Mouse (Mus musculus): ENCODE results near the gene Eif4h.

The Eif4h gene

GRCm38 (mm10) chr5:134639269-134639682 lies at the start of gene Eif4h:
Gene Eif4h, minus strand, starts transcription at chr5:134639490.
- DNase-seq (ENCODE audit: low spot score), result peak; percentile 95

GRCm38 (mm10) chr5:134688718-134689284 lies 49.5 kb upstream of the Eif4h start:
- DNase-seq (ENCODE audit: low spot score), result peak; percentile 100

- DNase-seq (ENCODE audit: low spot score), result no peak
Measured at GRCm38 (mm10) chr5:134688086-134688717, 48.9 kb upstream of the Eif4h start, which contains the start of gene Limk1. Gene Limk1, minus strand, starts transcription at chr5:134688598.

GRCm38 (mm10) chr5:134687187-134687586 lies 47.9 kb upstream of the Eif4h start:
- no peak for DNase-seq (ENCODE audit: low spot score)

- DNase-seq (ENCODE audit: low spot score), result no peak
Measured at GRCm38 (mm10) chr5:134686541-134686940, 47.3 kb upstream of the Eif4h start.

- no peak for DNase-seq (ENCODE audit: low spot score)
Measured at GRCm38 (mm10) chr5:134684398-134684797, 45.1 kb upstream of the Eif4h start.

- no peak for DNase-seq (ENCODE audit: low spot score)
Measured at GRCm38 (mm10) chr5:134683813-134684212, 44.5 kb upstream of the Eif4h start.

- DNase-seq (ENCODE audit: low spot score), result peak; percentile 67
Measured at GRCm38 (mm10) chr5:134680238-134680637, 40.9 kb upstream of the Eif4h start.

- no peak for DNase-seq (ENCODE audit: low spot score)
Measured at GRCm38 (mm10) chr5:134678827-134679546, 39.7 kb upstream of the Eif4h start.

- DNase-seq (ENCODE audit: low spot score), result no peak
Measured at GRCm38 (mm10) chr5:134678031-134678430, 38.7 kb upstream of the Eif4h start.

GRCm38 (mm10) chr5:134677491-134677890 lies 38.2 kb upstream of the Eif4h start:
- no peak for DNase-seq (ENCODE audit: low spot score)

- DNase-seq (ENCODE audit: low spot score), result peak; percentile 76
Measured at GRCm38 (mm10) chr5:134675956-134676759, 36.9 kb upstream of the Eif4h start.

GRCm38 (mm10) chr5:134674977-134675376 lies 35.7 kb upstream of the Eif4h start:
- DNase-seq (ENCODE audit: low spot score), result no peak

- DNase-seq (ENCODE audit: low spot score), result no peak
Measured at GRCm38 (mm10) chr5:134672611-134673010, 33.3 kb upstream of the Eif4h start.

GRCm38 (mm10) chr5:134672198-134672516 lies 32.9 kb upstream of the Eif4h start:
- DNase-seq (ENCODE audit: low spot score), result no peak

- DNase-seq (ENCODE audit: low spot score), result no peak
Measured at GRCm38 (mm10) chr5:134671335-134672197, 32.3 kb upstream of the Eif4h start.

GRCm38 (mm10) chr5:134669001-134669708 lies 29.9 kb upstream of the Eif4h start:
- DNase-seq (ENCODE audit: low spot score), result no peak

- DNase-seq (ENCODE audit: low spot score), result no peak
Measured at GRCm38 (mm10) chr5:134668495-134668894, 29.2 kb upstream of the Eif4h start.

- no peak for DNase-seq (ENCODE audit: low spot score)
Measured at GRCm38 (mm10) chr5:134656708-134657107, 17.4 kb upstream of the Eif4h start.

GRCm38 (mm10) chr5:134652015-134652414 lies 12.7 kb upstream of the Eif4h start:
- no peak for DNase-seq (ENCODE audit: low spot score)

- DNase-seq (ENCODE audit: low spot score), result no peak
Measured at GRCm38 (mm10) chr5:134650926-134651325, 11.6 kb upstream of the Eif4h start.

All from yolk sac, embryonic 10.5 days (tissue).